Mouse (Mus musculus) left cerebral cortex, postnatal 4 days (tissue): ENCODE measurements around the gene Ankrd22. TPM values are rescaled to one million over a fixed set of nuclear protein-coding genes. Genes with fewer than 3 reads are reported as not detected.

Experiments used
- DNase-seq: peaks from one replicate; pipeline ENCODE4 v3.0.0-alpha.2; 2022
- intact Hi-C: fragments of 180-260 bp; cut with DNase I; formaldehyde crosslinking; loops from one replicate; pipeline ENCODE4 v1.15.1; 2025
- total RNA-seq, 2 experiments: library from RNA; stranded (reverse); gene quantifications; 2 replicates each; pipeline ENCODE4 v1.2.3; 2021

Ankrd22 gene
- total RNA-seq, 2 experiments from 2014 or later = 0.12 to 0.24 TPM

DNA sequence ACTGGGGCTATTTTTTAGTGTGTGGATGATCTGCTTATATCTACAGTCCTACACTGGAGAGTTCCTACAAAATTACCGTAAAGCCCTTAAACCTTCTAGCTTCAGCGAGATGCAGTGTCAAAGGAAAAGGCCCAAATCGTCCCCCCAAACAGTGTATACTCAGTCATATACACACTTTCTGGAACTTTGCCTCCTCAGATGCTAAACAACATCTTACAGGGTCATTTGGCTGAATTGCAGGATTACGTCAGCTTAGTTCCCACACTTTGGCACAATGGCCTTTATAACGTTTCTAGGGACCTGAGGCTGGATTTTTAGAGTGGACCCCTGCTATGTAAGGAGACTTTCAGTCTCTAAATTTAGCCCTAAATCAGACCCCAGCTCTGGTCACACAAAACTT lies 16.6 kb upstream of the Ankrd22 start:
- DNase-seq = no peak

DNA sequence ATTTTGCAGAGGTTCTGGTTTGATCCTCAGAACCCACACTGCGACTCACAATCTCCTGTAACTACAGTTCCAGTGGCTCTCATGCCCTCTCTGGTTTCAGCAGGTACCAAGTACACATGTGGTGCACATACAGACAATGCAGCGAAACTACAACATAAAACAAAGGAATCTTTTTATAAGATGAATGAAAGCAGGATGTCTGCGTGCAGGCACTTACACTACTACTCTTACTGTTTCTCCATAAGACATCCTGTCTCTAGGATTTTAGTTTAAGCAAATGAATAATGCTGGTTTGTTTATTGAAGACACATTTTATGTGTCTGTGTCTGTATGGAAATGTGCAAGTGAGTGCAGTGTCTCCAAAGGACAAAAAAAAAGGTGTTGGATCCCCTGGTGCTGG lies 15.4 kb upstream of the Ankrd22 start:
- intact Hi-C loops = no loop called here
- no peak for DNase-seq

More for the DNA sequence above, 16.6 kb upstream of the Ankrd22 start:
- intact Hi-C loops = no loop called here

DNA sequence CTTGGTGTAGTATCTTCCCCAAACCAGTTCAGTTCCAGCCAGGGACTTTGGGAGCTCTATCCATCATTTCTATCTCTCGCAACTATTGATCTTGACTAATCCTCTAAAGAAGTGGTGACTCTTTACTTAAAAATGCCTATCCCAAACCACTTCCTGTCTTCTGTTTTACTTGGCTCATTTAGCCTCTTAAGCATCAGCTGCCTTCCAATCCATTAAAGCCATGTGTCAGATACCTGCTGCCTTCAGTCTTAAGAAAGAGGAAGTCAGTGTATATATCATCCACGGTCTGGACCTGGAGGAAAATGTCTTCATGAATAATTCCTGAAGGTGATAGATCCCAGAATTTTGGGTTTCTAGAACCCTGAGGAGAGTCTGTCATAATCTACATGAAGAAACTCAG lies 14.5 kb upstream of the Ankrd22 start:
- intact Hi-C loops = no loop called here
- DNase-seq = no peak

DNA sequence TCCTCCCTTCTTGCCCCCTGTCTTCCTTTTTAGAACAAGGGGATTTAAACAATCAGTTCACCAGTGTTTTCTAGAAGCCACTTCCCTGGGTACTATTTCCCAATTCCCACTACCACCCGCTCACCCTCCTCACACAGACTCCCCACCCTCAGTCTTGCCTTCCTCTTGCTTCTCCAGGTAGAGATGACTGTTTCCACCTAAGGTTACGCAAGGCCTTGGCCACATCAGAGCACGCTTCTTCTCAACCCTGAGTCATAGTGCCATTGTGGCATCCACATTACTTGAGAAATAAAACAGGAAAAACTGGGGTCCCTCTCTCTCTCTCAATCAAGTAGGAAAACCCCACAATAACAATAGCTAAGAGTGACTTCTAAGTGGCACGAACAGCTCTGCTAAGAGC lies 13.3 kb upstream of the Ankrd22 start:
- intact Hi-C loops = no loop called here
- DNase-seq = no peak

DNA sequence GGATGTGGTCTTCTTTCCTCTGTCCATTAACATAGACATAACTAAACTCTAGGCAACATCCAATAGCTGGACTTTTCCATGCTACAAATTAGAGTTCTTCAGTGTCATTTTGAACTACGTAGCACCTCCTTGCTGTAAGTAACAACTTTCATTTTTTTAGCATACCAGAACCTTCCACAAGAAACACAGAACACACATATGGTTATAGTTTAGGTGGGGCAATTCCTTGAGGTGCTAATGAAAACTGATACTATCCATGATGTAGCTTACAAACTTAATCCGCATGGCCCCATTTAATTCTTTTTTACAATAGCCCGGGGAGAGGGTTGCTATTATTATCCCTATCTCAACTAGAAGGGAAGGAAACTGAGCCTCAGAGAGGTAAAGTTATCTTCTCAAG lies 8.2 kb upstream of the Ankrd22 start:
- intact Hi-C loops = no loop called here
- DNase-seq = no peak

DNA sequence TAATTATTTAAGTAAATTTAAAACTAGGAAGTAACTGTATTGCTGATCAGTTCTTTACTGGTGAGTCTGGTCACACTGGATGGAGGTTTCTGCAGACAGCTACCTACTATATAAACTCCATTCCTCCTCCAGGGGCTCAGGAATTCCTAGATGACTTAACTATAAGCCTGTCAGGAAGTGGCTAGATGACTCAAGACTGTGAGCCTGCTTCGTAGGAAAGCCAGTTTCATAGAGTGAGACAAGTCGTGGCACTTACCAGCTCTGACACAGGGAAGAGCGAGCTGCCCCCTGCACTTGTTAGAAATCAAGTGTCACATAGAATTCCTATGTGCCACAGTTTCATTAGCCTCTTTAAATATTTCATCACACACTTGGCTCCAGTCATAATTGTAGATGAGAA lies 5.3 kb upstream of the Ankrd22 start:
- intact Hi-C loops = no loop called here
- no peak for DNase-seq

DNA sequence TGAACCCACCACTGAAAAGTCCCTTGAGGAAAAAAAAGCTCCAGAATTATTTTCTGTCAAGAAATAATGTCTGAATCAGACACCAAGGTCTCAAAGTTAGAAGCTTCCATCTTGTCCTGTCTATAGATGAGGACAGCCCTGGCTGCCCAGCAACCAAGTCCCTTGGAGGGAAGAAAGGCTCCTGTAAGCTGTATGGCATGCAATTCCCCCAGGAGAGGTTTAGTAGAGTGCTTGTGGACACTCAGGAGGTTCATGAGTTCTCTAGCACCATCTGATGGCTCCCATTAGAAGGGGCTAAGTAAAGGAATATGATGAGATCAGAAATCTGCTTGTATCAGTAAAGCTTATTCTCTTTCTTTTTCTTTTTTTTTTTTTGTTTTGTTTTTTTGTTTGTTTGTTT lies 3.3 kb upstream of the Ankrd22 start:
- intact Hi-C loops = no loop called here
- no peak for DNase-seq

DNA sequence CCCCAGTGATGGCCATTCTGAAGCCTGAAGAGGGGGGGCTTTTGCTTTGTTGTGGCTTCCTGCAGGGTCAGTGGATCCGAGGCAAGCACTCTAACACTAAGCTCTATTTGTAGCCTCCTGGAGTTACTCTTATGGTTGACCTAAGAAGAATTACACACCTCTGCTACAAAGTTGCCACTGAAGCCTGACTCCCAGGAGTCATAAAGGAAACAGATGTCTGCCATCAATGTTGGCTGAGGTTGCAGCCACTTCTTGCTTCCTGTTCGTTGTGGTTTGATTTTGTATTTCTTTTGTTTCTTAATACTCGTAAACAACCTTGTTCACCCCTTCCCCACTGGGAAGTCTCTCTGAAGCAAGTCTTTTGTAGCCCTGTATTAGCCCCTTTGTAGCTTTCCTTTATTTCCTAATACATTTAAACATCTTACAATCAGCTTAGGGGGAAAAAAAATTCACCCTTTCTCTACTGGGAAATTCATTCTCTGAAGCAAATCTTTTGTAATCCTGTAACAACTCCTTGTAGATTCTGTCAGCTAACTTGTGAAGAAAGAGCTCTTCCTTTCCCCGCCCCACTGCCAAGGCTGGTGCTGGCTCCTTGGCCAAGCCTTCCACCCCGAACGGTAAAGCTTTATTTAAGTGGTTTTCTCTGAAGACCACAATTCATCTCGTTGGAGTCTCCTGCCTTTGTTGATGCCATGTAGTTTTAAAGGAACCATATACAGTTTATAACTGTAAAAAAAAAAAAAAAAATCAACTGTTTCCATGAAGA lies 2.2 kb upstream of the Ankrd22 start:
- intact Hi-C loops = no loop called here
- DNase-seq = no peak

DNA sequence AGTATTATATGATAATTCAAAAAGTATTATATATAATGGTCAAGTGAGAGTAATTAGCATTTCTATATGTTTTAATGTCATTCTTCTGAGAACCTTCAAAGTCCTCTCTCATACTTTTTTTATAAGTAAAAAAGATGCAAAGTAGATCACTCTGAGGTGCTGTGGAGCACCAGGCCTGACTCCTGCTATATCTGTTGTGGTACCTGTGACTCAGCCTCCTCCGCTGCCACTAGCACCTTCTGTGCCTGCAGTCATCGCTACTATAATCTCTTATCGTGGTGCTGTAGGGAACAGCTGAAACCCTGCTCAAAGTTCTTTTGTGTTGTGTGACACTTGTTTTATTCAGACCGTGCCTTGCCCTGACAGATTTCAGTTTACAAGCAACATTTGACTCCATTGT lies 533 bp upstream of the Ankrd22 start:
- no peak for DNase-seq
- intact Hi-C loops = no loop called here

DNA sequence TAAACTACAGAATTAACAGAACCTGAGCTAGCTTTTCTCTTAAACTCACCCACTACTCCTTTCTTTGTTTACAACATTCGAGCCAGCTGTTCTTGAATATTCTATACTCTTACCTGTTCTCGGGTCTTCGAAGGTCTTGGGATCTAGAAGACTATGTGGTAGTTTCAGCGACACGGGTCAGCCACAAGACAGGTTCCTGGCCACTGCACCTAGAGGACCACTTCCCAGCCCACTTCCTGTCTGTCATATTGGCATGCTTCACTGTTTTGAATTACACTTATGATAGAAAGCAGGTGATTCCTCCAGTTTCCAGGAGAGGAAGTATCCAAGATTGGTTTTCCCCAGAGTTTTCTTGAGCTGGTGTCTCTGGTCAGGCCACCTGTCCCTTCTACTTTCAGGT lies 3.2 kb downstream of the Ankrd22 start:
- intact Hi-C loops = no loop called here
- DNase-seq = no peak

DNA sequence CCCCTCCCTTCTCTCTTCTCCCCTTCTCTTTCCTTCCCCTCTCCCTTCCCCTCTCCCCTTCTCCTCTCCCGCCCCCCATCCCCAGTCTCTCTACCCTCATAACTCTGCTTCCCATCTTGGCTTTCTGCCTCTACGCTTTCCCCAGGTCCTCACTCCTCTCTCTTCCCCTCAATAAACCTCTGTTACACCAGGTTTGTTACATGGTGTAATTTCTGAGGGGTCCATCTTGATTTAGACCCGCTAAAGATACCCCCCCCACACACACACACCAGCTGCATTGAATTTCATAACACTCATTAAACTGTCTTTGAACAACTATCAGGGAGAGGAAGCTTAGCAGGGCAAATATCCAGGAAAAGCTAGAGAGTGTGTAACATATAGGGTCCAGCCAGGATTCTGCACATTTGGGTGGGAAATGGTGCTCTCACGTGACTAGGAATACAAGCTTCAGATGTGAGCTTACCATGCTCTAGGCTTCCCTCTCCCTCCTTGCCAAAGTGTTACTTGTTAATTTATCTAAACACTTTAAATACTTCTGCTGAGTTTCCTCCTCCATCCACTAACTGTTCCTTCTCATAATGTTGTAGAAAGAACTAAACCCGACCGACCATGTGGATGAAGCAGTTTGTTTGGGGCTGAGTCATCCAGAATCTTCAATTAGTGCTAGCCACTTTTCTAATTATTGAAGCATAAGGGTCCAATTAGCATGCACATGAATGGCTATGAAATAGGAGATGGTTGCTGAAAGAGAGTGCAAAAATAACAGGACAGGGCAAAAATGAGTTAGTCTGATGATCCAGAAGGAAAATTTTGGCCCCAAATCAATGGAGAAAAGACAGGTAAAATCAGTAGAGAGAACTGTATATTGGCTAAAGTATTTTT lies 12.3 kb downstream of the Ankrd22 start:
- no peak for DNase-seq
- intact Hi-C loops = no loop called here

DNA sequence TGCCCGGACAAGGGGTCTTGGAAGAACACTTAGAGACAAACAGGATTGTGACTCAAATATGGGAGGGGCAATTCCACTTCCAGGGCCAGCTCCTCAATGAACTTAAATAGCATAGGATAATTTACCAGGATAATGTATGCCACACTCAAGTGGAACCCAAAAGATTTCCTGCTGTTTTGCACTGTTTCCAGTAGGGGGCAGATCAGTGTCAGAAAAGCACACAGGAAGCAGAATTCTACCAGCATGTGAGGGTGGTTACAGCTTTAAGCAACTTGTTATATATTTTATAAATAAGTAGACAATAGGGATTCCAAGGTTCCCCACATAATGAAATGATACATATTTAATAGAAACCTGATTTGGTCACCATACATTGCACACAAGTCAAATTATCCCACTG lies 13.9 kb downstream of the Ankrd22 start:
- DNase-seq = no peak
- intact Hi-C loops = no loop called here

DNA sequence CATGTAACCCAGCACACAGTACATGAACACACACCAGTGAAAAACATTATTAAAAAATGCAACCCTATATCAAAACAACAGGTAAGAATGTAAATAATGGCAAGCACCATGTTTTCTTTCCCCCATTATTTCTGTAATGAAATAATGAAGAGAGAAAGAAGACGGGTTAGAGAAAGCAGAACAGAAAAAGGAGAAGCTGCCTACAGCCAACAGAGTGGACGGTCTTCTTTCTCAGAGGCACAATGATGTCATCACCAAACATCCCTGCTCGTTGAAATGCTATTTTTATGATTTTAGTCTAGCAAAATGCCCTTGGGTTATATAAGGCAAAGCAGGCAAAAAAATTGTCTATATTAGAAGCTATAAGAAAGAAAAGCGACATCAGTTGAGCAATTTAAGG lies 17.4 kb downstream of the Ankrd22 start:
- DNase-seq = no peak
- intact Hi-C loops = no loop called here

DNA sequence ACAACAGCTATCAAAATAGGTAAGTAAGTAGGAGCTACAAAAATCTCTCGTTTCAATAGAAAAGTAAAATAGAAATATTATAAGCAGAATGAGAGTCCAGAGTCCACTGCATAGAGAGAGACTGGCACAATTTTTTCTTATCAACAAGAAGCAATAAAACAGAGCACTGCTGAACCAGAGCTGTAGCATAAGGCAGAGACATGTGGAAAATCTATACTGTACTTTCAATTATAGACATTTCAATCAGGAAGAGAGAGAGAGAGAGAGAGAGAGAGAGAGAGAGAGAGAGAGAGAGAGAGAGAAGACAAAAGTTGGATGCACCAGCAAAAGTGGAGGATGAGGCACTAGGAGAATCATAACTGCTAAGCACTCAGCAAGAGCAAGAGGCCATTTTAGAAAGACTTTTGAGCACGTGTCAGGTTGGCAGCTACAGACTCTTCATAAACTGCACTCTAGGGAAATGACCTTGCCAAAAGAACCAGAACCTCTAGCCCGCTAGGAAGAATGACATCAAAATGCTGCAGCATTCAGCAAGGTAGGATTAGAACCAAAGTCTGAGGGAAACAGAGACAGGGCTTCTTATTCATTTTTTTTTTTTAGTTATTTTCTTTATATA lies 26.3 kb downstream of the Ankrd22 start:
- intact Hi-C loops = no loop called here
- no peak for DNase-seq

DNA sequence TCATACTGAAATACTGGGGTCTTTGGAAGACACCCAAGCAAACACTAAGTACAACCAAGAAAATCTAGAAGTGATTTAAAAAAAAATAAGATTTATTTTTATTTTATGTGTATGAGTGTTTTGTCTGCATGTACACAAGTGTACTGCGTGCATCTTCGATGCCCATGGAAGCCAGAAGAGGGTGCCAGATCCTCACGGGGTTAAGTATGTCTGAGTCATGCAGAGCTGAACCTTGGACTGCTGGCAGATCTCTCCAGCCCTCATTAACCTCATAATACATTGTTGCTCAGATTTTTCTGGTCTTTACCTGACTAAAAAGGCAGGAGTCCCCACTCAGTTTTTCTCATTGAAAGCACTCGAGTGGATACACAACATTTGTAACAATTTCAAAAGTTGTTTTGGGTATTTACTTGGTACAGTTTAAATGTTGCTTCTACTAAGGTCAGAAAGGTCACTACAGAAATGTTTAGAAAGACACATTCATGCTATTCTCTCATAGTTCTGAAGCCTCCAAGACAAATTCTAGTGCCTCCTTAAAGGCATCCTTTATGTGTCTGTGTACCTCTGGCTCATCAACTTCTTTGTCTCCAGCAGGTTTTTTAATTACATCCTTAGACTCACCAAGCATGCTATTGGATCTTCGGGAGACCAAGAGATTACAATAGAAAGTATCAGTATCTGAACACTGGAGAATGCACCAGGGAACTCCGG lies 27.0 kb downstream of the Ankrd22 start:
- no peak for DNase-seq
- intact Hi-C loops = no loop called here

DNA sequence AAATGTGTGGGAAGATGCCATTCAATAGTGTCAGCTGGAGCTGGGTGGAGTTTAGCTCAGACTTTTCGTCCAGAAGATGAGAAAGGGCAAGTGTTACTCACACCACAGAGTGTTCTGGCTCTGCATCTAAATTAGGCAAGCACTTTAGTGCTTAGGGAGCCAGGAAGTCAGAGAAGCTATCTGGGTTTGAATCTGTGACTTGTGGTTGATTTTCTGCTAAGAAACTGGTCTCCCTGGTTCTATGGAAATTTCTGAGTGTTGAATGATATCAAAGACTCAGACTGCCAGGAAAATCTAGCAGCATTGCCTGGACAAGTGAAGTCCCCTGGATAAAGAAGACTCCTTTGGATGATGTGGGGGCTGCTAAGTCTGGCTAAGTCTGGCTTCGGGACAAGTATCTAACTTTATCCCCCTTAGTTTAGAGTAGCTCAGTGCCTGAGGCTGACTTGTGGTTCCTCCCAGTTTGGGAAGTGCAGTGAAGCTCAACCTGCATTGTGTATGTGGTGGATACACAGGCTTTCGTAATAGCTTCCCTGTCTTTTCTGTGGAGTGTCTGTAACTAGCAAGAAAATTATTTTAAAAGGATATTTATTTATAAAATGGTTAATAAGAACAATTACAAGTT lies 45.6 kb downstream of the Ankrd22 start:
- DNase-seq = no peak
- intact Hi-C loops = no loop called here

DNA sequence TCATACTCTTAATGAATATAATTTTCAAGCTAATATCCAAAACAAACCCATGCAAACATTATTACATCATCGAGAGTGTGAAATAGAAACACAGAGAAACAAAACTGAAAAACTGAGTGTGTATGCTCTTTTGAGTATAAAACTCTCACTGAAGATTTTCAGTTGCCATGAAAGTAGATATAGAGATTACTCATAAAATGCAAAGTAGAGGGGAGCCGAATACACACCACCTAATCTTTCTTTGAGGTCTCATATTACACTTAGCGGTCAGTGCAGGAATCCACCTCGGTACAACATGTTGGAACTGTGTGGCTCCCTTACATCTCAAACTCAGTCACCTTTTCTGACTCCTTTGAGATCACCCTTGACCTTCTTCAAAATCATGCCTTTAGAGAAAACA lies 46.2 kb downstream of the Ankrd22 start:
- intact Hi-C loops = no loop called here
- DNase-seq = no peak

DNA sequence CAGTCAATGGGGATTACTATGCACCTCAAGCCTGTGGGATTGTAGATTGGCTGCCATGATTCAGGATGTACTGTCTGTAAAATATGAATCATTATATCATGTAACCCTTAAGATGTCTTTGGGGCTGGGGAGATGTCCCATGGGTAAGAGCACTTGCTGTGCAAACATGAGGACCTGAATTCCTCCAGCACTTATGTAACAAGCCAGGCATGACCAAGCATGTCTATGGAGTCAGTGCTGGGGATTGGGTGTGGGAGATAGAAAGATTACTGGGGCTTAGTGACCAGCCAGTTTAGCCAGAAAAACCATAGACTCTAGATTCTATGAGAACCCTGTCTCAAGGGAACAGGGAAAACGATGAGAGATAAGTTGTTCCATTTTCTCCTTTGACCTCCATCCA lies 46.8 kb downstream of the Ankrd22 start:
- intact Hi-C loops = no loop called here
- no peak for DNase-seq

DNA sequence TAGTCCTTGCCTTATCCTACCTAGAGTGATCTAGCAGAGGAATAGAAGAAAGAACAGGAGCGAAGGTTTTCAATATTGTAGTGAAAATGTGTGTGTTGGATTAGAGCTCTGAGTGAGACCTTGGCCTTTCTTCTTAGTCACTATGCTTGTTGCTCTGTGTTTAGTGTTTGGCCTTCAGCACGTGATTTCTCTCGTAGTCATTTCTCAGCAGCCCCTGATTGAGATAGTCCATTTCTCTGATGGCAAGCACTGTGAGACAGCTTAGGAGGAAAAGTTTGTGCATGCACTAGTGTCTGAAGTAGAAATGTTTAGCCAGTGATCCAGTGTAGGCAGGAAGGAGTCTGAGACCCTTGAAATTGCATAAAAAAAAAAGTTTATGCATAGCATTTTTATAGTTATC lies 61.0 kb downstream of the Ankrd22 start:
- no peak for DNase-seq
- intact Hi-C loops = no loop called here

DNA sequence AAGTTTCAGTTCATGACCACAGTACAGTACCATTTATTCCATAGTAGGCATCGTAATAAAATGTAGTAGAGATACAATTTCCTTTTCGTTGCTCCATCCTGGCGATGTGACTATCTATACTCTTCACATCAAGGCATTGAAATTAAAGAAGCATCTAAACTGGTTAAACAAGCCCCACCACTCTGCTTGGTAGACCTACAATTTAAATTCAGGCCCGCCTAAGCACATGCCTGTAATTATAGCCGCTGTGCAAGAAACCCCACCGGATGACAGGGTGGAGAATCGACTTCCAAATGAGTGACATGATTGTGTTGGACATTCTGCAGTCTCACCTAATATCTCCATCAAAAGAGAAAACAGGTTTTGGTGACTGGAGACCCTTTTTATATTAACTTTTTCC lies 64.0 kb downstream of the Ankrd22 start:
- intact Hi-C loops = no loop called here
- no peak for DNase-seq

DNA sequence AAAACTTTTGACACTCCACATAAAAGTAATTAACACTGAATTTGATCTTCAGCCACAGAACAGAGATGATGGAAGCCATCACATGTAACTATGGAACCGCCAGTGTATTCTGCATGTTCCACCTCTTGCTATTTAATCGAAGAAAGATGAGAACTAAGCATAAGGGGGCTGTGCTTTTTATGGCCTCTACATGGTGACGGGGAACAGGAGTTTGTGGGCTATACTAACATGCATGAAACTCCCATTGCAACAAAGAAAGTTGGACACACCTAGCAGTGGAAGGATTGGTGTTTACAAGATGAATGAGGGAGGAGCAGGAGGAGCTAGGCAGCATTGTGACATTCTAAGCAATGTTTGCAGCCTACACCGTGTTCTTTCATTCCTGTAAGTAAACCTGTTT lies 65.2 kb downstream of the Ankrd22 start, which contains the start of gene Lipm:
Lipm (plus strand) TSS at position 301 of the 400 bp plus-strand sequence.
- intact Hi-C loops = no loop called here
- no peak for DNase-seq
